14 mouse cellular contexts compared by ENCODE assay signal in genomic region chr7:144133388-144133998, GRCm38 (mm10).
DNase-seq lines count a peak whose midpoint lies in the region; ATAC-seq and TF ChIP-seq lines count a peak whose summit lies in the region.
"Had no signal": no experiment of that assay in that cellular context is flagged by ENCODE, and none has a peak within 500 bp of the region (broad histone marks: within the 10 kb centered on the region; RNA-seq: fewer than 3 reads in every experiment).

No protein-coding gene starts in this region.

- no peak for DNase-seq in hindbrain, embryonic 11.5 days (ENCODE audit: low spot score)
- peak; percentile 13 for DNase-seq in right cerebral cortex, adult 18-20 months
- no peak for DNase-seq in right cerebral cortex, postnatal 14 days
- DNase-seq in hindbrain, postnatal 0 days (ENCODE audit: low spot score) = peak; percentile 60
- DNase-seq in retina, embryonic 14.5 days (ENCODE audit: low spot score) = peak; percentile 17
- DNase-seq in heart, postnatal 14 days = no peak
- DNase-seq in heart, adult 9 months (ENCODE audit: low spot score in 2 of 2) = no peak
- DNase-seq: cerebellum, adult 11-12 months; liver, embryonic 13.5 days; spleen, adult 18-20 months had no signal

- no peaks in the 10 kb centered on the region for H3K27me3 ChIP-seq in hindbrain, embryonic 12.5 days
- no peaks in the 10 kb centered on the region for H3K27me3 ChIP-seq in hindbrain, embryonic 11.5 days (ENCODE audit: control insufficient read depth, insufficient read depth, low read length)
- no peaks in the 10 kb centered on the region for H3K27me3 ChIP-seq in hindbrain, postnatal 0 days (ENCODE audit: insufficient read depth, low read length)
- H3K27me3 ChIP-seq: liver, embryonic 13.5 days; stomach, embryonic 15.5 days had no signal

- 61% methylated on average over 9 of the region's 9 CpGs for WGBS in hindbrain, embryonic 12.5 days
- WGBS in hindbrain, embryonic 11.5 days = 71% methylated on average over 9 of the region's 9 CpGs
- WGBS in hindbrain, postnatal 0 days = 22% methylated on average over 9 of the region's 9 CpGs

- no peak for ATAC-seq in hindbrain, embryonic 12.5 days (ENCODE audit: low FRiP score)
- no peak for ATAC-seq in hindbrain, embryonic 11.5 days (ENCODE audit: low FRiP score)
- peak; percentile 33; the same call in 1 of the 2 replicates for ATAC-seq in hindbrain, postnatal 0 days

- no peaks in the 10 kb centered on the region for H3K36me3 ChIP-seq in hindbrain, embryonic 12.5 days
- H3K36me3 ChIP-seq in hindbrain, embryonic 11.5 days (ENCODE audit: control insufficient read depth, insufficient read depth, low read length) = no peaks in the 10 kb centered on the region
- H3K36me3 ChIP-seq in hindbrain, postnatal 0 days (ENCODE audit: insufficient read depth, low read length) = no peaks in the 10 kb centered on the region
- H3K36me3 ChIP-seq: limb, embryonic 10.5 days; liver, embryonic 13.5 days; stomach, embryonic 15.5 days had no signal

- intact Hi-C loops in heart, postnatal 14 days (cut with DNase I) = no loop called here

- H3K4me3 ChIP-seq in hindbrain, embryonic 12.5 days = no peak overlapping the region
- no peak overlapping the region for H3K4me3 ChIP-seq in hindbrain, embryonic 11.5 days (ENCODE audit: low read depth, low read length)
- H3K4me3 ChIP-seq in hindbrain, postnatal 0 days (ENCODE audit: low read length) = peak overlapping the region; percentile 29
- H3K4me3 ChIP-seq: limb, embryonic 10.5 days; liver, embryonic 13.5 days; myocyte; stomach, embryonic 15.5 days had no signal

- no peak overlapping the region for H3K4me2 ChIP-seq in hindbrain, embryonic 12.5 days (replicated peaks)
- H3K4me2 ChIP-seq in hindbrain, embryonic 11.5 days (replicated peaks; ENCODE audit: low read depth, low read length) = no peak overlapping the region
- peak overlapping the region; percentile 45 for H3K4me2 ChIP-seq in hindbrain, postnatal 0 days (ENCODE audit: low read depth, low read length)
- H3K4me2 ChIP-seq: liver, embryonic 13.5 days; stomach, embryonic 15.5 days had no signal

- no peak for TF ChIP-seq CTCF in hindbrain, postnatal 0 days (IDR thresholded peaks at IDR 0.05; ENCODE audit: low read depth)

- no peak overlapping the region for H3K9ac ChIP-seq in hindbrain, embryonic 12.5 days
- H3K9ac ChIP-seq in hindbrain, embryonic 11.5 days (ENCODE audit: low read depth, low read length) = no peak overlapping the region
- H3K9ac ChIP-seq in hindbrain, postnatal 0 days (replicated peaks; ENCODE audit: low read length) = peak overlapping the region; percentile 33; the same call in 1 of the 2 replicates
- H3K9ac ChIP-seq: liver, embryonic 13.5 days; stomach, embryonic 15.5 days had no signal

- peak overlapping the region; percentile 64 for H3K27ac ChIP-seq in hindbrain, embryonic 12.5 days
- no peak overlapping the region for H3K27ac ChIP-seq in hindbrain, embryonic 11.5 days (ENCODE audit: low read depth, low read length)
- peak overlapping the region; percentile 83 for H3K27ac ChIP-seq in hindbrain, postnatal 0 days
- H3K27ac ChIP-seq: limb, embryonic 10.5 days; liver, embryonic 13.5 days; stomach, embryonic 15.5 days had no signal

- H3K4me1 ChIP-seq in hindbrain, embryonic 12.5 days = peaks cover 10% of the 10 kb centered on the region; the same call in 1 of the 2 replicates
- H3K4me1 ChIP-seq in hindbrain, embryonic 11.5 days (replicated peaks; ENCODE audit: control insufficient read depth, insufficient read depth, low read length) = no peaks in the 10 kb centered on the region
- H3K4me1 ChIP-seq in hindbrain, postnatal 0 days (ENCODE audit: insufficient read depth, low read length) = peaks cover 6% of the 10 kb centered on the region
- H3K4me1 ChIP-seq: limb, embryonic 10.5 days; liver, embryonic 13.5 days; stomach, embryonic 15.5 days had no signal

- H3K9me3 ChIP-seq in hindbrain, embryonic 12.5 days (replicated peaks) = no peaks in the 10 kb centered on the region
- no peaks in the 10 kb centered on the region for H3K9me3 ChIP-seq in hindbrain, embryonic 11.5 days (ENCODE audit: control insufficient read depth, low read length)
- H3K9me3 ChIP-seq in hindbrain, postnatal 0 days (ENCODE audit: low read length) = no peaks in the 10 kb centered on the region
- H3K9me3 ChIP-seq: limb, embryonic 10.5 days; liver, embryonic 13.5 days; stomach, embryonic 15.5 days had no signal

Comparison
In these comparisons a context has a peak if more than half of its experiments do, and no peak if none do; other contexts are left out.
1. DNase-seq: peak in right cerebral cortex, adult 18-20 months (single experiment), hindbrain, postnatal 0 days (single experiment) and retina, embryonic 14.5 days (single experiment); none in hindbrain, embryonic 11.5 days (single experiment), right cerebral cortex, postnatal 14 days (single experiment), heart, postnatal 14 days (0 of 2) and heart, adult 9 months (0 of 2).